Mouse (Mus musculus): ENCODE measurements at regions not wholly inside any gene's neighbourhood (a gene's known extent, or its start where the extent isn't known, plus 50 kb on each side); places are given as distances from the start of the nearest gene placed in this dataset.

DNA sequence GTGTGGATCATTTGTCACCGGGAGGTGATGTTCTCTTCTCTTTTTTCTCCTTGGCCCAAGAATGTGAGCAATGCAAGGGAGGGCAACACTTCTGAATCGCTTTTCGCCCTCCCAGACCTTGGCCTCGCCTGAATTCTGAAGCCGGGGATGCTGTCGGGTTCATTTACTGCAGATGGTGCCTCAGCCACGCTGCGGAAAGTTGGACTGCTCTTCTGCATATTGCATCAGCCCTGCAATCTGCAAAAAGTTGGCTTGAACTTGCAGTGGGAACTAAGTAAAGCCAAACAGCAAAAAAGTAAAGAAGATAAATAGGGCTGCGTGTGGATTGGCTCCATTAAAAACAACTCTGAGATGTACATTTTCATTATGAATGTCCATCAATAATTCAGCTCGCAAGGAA lies 55.9 kb upstream of the Dok5 start:
- DNase-seq, result no peak

DNA sequence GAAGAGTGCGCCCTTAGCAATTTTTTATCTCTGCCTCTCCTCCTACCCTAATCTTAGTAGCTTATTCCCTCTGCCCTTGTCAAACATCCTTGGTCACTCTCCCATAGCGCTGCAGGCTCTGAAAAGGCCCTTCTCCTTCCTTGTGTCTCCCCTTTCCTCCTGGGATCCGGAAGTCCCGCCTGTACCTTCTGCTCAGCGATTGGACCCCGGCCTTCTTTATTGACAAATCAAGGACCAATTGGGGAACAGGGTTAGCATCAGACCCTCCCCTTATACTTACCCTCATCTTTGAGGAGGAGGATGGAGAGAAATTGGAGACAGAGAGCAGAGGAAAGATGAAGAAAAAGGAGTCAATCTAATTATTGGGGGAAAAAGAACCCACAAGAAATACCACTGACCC lies 57.9 kb upstream of the Dok5 start:
- no peak for DNase-seq

DNA sequence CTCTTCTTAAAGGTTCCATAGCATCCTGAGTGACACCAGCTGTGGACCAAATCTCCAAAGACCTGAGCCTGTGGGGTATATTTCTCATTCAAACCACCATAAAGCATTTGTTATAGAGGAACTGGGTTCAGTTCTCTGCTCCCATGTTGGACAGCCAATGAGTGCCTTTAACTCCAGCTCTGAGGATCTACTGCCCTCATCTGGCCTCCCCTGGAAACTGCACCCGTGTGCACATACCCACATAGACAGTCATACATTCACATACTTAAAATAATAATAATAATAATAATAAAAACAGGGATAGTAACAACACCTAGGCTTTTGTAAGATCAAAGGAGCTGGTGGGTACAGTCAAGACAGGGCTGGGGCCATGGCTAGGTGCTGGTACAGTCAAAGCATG lies 58.8 kb upstream of the Dok5 start:
- no peak for DNase-seq

DNA sequence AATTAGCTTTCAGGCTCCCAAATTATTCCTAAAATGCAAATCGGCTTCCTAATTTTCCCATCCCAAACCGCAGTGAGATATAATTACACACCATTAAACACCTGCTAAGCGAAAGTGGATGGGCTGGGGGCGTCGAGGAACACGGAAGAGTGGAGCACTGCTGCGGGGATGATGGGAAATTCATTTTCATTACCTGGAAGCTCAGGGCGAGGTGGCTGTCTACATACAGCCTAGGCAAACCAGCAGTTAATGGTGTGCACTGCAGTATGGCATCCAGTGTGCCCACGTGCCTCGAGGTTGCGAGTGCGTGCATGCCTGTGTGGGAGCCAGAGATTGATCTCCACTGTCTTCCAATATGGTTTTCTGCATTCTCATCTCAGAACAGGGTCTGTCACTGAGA lies 62.6 kb upstream of the Dok5 start:
- DNase-seq, result no peak

DNA sequence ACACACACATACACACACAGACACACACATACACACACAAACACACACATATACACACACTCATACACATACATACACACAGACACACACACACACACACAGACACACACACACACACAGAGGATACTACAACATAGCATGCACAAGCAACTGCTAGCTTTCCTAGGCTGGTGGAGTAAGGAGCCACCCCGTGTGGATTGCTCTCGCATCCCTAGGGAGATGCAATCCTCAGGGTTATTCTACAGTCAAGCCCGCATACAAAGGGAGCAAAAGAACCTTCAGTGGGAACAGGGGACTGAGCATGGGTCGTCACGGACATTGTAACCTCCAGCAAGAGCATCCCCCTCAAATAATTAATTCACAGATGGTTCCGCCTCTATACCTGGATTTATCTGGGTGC lies 63.1 kb upstream of the Dok5 start:
- DNase-seq, result no peak

DNA sequence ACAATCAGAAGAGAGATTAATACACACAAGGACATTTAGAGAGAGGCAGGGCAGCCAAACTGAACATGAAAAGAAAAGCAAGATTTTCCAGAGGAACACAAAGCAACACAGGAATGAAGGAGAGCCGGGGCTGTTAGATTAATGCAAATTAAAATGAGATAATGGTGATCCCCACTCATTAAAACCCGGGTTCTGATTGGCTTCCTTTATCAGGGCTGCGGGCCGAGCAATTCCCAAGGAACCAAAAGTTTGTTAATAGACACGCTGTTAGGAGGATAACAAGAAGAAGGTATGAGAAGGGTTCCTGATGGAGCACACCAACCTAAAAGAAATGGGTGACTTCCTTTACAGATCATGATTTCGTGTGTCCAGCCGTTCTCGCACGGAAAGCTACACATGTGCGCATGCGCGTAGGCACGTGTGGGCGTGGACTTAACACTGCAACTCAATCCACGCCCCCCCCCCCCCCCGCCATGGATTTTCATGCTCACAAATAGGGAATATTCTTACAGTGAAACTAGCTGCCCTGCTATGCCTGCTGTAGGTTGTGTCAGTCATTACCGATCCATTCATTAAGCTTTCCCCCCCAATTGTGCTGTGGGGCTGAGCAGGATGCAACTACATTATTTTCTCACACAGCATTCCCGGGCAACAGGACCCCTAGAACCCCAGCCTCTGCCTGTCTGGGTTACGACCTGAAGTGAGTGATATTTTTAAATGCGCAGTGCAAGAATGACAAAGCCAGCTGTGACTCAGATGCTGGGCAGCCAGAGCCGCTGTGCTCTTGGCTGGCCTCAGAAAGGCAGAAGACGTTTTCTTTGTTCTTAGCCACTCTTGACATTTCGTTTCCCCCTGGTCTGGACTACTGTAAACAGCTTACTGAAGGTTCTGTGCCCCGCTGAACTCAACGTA lies 60.5 kb upstream of the 4930470P17Rik start:
- DNase-seq, result peak in 1 of 2 experiments; percentile 13

DNA sequence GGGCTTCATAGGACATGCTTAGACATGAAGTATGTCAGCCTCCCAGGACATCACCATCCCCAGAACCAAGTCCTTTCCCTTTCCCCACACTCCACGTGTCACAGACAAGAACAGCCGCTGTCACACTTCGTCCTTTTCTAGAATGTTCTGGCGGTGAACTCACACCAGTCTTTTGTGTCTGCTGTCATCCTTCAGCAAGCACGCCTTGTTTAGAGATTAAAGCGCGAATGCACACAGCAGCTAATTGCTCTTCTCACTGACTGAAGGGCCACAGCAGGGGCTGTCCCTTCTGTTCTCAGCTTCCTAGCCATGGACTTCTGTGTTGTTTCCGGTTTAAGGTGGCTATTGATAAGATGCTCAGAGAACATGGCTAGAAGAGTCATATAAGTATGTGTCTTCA lies 57.5 kb upstream of the 4930470P17Rik start:
- no peak for DNase-seq

DNA sequence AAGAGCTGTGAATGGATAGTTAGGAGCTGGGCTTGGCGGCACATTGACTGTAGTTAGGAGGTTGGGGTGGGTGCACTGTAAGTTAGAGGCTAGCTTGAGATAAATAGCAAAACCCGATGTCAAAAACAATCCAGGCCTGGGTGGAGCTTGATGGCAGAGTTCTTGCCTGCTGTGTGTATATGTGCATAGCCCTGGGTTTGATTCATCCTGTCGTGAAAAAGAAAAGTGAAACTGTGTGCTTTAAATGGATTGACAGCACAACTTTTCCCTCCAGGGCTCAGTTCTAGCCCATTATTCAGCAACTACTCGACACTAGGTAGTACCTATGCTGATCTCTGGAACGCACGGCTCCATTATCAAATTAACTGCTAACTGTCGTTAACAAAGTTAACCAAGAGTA lies 56.7 kb upstream of the 4930470P17Rik start:
- no peak for DNase-seq

DNA sequence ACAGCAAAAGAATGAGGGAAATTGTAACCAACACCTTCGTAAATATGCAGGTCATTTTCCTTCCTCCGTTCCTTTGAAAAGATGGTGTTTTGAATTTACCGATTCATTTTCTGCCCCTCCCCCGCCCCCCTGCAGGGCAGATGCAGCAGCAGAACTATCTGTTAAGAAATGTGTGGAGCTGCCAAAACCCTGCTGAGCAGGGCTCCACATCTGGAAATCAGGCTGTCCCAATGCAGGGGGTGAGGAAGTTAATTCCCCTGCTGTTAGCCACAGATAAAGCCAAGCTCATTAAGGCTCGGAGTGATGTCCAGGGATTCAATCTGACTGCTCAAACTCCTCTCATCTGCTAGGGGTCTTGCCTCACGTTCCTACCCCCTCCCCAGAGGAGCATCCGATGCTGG lies 56.0 kb upstream of the 4930470P17Rik start:
- DNase-seq, result no peak

DNA sequence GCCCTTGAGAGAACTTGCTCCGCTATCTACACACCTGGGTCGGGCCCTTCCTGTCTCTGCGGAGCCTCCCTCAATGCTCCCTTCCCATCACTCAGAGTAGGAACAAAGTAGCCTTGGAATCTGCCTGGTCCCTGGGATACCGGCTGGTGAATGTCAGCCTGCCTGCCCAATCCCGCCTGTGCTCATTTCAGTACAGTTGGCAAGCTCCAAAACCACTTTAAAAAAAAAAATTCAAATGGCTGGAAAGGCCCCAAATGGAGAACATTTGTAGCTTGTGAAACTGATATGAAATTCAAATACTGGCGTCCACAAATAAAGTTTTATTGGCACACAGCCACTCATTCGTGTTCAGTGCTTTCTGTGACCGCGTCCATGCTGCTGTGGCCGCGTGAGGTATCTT lies 50.3 kb upstream of the 4930470P17Rik start:
- DNase-seq, result no peak

Measured in cerebellum, postnatal 25 days (tissue).